Mouse (Mus musculus): ENCODE data around the gene Agpat2.
A peak's percentile ranks its signal among the peaks of the same experiment; 100 is the strongest.

Agpat2 gene

GRCm38 (mm10) chr2:26594934-26595724 lies 9.1 kb downstream of the Agpat2 start:
- no peak for DNase-seq

- no peak for DNase-seq
Observed at GRCm38 (mm10) chr2:26594461-26594933, 9.7 kb downstream of the Agpat2 start.

GRCm38 (mm10) chr2:26594022-26594346 lies 10.2 kb downstream of the Agpat2 start:
- DNase-seq: peak; percentile 59

GRCm38 (mm10) chr2:26593211-26594021 lies 10.8 kb downstream of the Agpat2 start:
- DNase-seq: no peak

- DNase-seq: no peak
Observed at GRCm38 (mm10) chr2:26591416-26591815, 12.8 kb downstream of the Agpat2 start.

GRCm38 (mm10) chr2:26590962-26591361 lies 13.3 kb downstream of the Agpat2 start:
- no peak for DNase-seq

- no peak for DNase-seq
Observed at GRCm38 (mm10) chr2:26590282-26590681, 13.9 kb downstream of the Agpat2 start.

GRCm38 (mm10) chr2:26589284-26589683 lies 14.9 kb downstream of the Agpat2 start:
- DNase-seq: no peak

GRCm38 (mm10) chr2:26588573-26588972 lies 15.6 kb downstream of the Agpat2 start:
- DNase-seq: no peak

- peak; percentile 62 for DNase-seq
Observed at GRCm38 (mm10) chr2:26587044-26587405, 17.2 kb downstream of the Agpat2 start.

- peak; percentile 88 for DNase-seq
Observed at GRCm38 (mm10) chr2:26586294-26587043, 17.7 kb downstream of the Agpat2 start, which contains the start of gene Gm20532. Gene Gm20532 (plus strand): TSS chr2:26586639.

GRCm38 (mm10) chr2:26585713-26586112 lies 18.5 kb downstream of the Agpat2 start:
- no peak for DNase-seq

GRCm38 (mm10) chr2:26583640-26584039 lies 20.6 kb downstream of the Agpat2 start:
- DNase-seq: no peak

- no peak for DNase-seq
Observed at GRCm38 (mm10) chr2:26582741-26583140, 21.5 kb downstream of the Agpat2 start.

GRCm38 (mm10) chr2:26582203-26582602 lies 22.0 kb downstream of the Agpat2 start:
- DNase-seq: no peak

- DNase-seq: no peak
Observed at GRCm38 (mm10) chr2:26580751-26581150, 23.5 kb downstream of the Agpat2 start.

GRCm38 (mm10) chr2:26579714-26580113 lies 24.5 kb downstream of the Agpat2 start, which contains the start of gene Egfl7:
Gene Egfl7 (plus strand): TSS chr2:26580014.
- no peak for DNase-seq

- no peak for DNase-seq
Observed at GRCm38 (mm10) chr2:26578369-26578768, 25.8 kb downstream of the Agpat2 start.

- no peak for DNase-seq
Observed at GRCm38 (mm10) chr2:26576462-26576861, 27.8 kb downstream of the Agpat2 start.

- peak; percentile 44 for DNase-seq
Observed at GRCm38 (mm10) chr2:26575865-26576264, 28.4 kb downstream of the Agpat2 start.

GRCm38 (mm10) chr2:26575378-26575777 lies 28.8 kb downstream of the Agpat2 start:
- DNase-seq: no peak

GRCm38 (mm10) chr2:26574862-26575261 lies 29.4 kb downstream of the Agpat2 start:
- peak; percentile 19 for DNase-seq

- DNase-seq: no peak
Observed at GRCm38 (mm10) chr2:26573807-26574206, 30.4 kb downstream of the Agpat2 start.
